Mouse (Mus musculus): ENCODE data around the gene Zbed4. TPM values are rescaled to one million over a fixed set of nuclear protein-coding genes. Genes with fewer than 3 reads are reported as not detected.
"Not testable (repeated sequence)": the region's sequence is repeated elsewhere in the genome, so short reads cannot be mapped to it uniquely, and the experiment has no call there.

Gene Zbed4
- total and polyA plus RNA-seq, 3 experiments: 53.2 to 57.9 TPM; not detected in 1

GRCm38 (mm10) chr15:88808121-88808520 lies 56.7 kb downstream of the Zbed4 start:
- Histone ChIP-seq H3K9me3 (replicated peaks; ENCODE audit: insufficient read depth, low read length) (no peaks in the 10 kb centered on the region), H3K9ac (ENCODE audit: control insufficient read depth, low read depth, low read length, poor library complexity, severe bottlenecking) (no peak overlapping the region), H3K27me3 (ENCODE audit: control insufficient read depth in 1 of 2, insufficient read depth in 2 of 2, low read length in 2 of 2) (no peaks in the 10 kb centered on the region), H3K4me1 (ENCODE audit: control insufficient read depth in 1 of 2, insufficient read depth in 2 of 2, low read length in 2 of 2) (0 out of 4 replicates have a peak, but pooled peaks cover 0 to under 1% of the 10 kb centered on the region in 2 experiments), H3K27ac (ENCODE audit: control insufficient read depth, low read depth, low read length) (no peak overlapping the region), H3K79me2 (ENCODE audit: control insufficient read depth, insufficient read depth, low read length, poor library complexity) (no peaks in the 10 kb centered on the region), H3K36me3 (ENCODE audit: control insufficient read depth in 1 of 2, insufficient read depth in 2 of 2, low read length in 2 of 2) (peaks cover 0 to 2% of the 10 kb centered on the region in 2 experiments; a peak in 2 of 4 replicates), H3K4me3 (ENCODE audit: control insufficient read depth in 1 of 2, insufficient read depth in 1 of 2, low read depth in 2 of 2, low read length in 2 of 2) (no peak overlapping the region)
- TF ChIP-seq ELF1 (IDR thresholded peaks at IDR 0.05; ENCODE audit: low read depth, low read length) (no peak), USF1 (IDR thresholded peaks at IDR 0.05; ENCODE audit: low read depth, low read length) (no peak), GABPA (IDR thresholded peaks at IDR 0.05; ENCODE audit: low read depth, low read length) (no peak), MAFK (IDR thresholded peaks at IDR 0.05; ENCODE audit: borderline replicate concordance, low read depth, low read length) (no peak)
- DNase-seq (ENCODE audit: low read depth, low spot score): no peak

GRCm38 (mm10) chr15:88810369-88810768 lies 58.9 kb downstream of the Zbed4 start:
- no peak overlapping the region for H3K9ac ChIP-seq (ENCODE audit: control insufficient read depth, low read depth, low read length, poor library complexity, severe bottlenecking)
- H3K4me3 ChIP-seq (ENCODE audit: control insufficient read depth in 1 of 2, insufficient read depth in 1 of 2, low read depth in 2 of 2, low read length in 2 of 2): no peak overlapping the region
- H3K4me1 ChIP-seq (ENCODE audit: control insufficient read depth in 1 of 2, insufficient read depth in 2 of 2, low read length in 2 of 2): no peaks in the 10 kb centered on the region
- no peaks in the 10 kb centered on the region for H3K27me3 ChIP-seq (ENCODE audit: control insufficient read depth in 1 of 2, insufficient read depth in 2 of 2, low read length in 2 of 2)
- TF ChIP-seq TCF12 (IDR thresholded peaks at IDR 0.05; ENCODE audit: low read depth, low read length) (no peak), POLR2AphosphoS5 (IDR thresholded peaks at IDR 0.05; ENCODE audit: borderline replicate concordance, low read depth, low read length) (no peak)
- H3K79me2 ChIP-seq (ENCODE audit: control insufficient read depth, insufficient read depth, low read length, poor library complexity): no peaks in the 10 kb centered on the region
- DNase-seq (ENCODE audit: low read depth, low spot score): no peak
- peaks cover 0 to 2% of the 10 kb centered on the region in 2 experiments; a peak in 2 of 4 replicates for H3K36me3 ChIP-seq (ENCODE audit: control insufficient read depth in 1 of 2, insufficient read depth in 2 of 2, low read length in 2 of 2)
- H3K9me3 ChIP-seq (replicated peaks; ENCODE audit: insufficient read depth, low read length): no peaks in the 10 kb centered on the region
- H3K27ac ChIP-seq (ENCODE audit: control insufficient read depth, low read depth, low read length): no peak overlapping the region

- H3K27me3 ChIP-seq (ENCODE audit: control insufficient read depth in 1 of 2, insufficient read depth in 2 of 2, low read length in 2 of 2): no peaks in the 10 kb centered on the region
- DNase-seq (ENCODE audit: low read depth, low spot score): no peak
- H3K4me3 ChIP-seq (ENCODE audit: control insufficient read depth in 1 of 2, insufficient read depth in 1 of 2, low read depth in 2 of 2, low read length in 2 of 2): no peak overlapping the region
- H3K27ac ChIP-seq (ENCODE audit: control insufficient read depth, low read depth, low read length): no peak overlapping the region
- H3K9me3 ChIP-seq (replicated peaks; ENCODE audit: insufficient read depth, low read length): no peaks in the 10 kb centered on the region
- H3K9ac ChIP-seq (ENCODE audit: control insufficient read depth, low read depth, low read length, poor library complexity, severe bottlenecking): no peak overlapping the region
- peaks cover 0 to 1% of the 10 kb centered on the region in 2 experiments; a peak in 2 of 4 replicates for H3K36me3 ChIP-seq (ENCODE audit: control insufficient read depth in 1 of 2, insufficient read depth in 2 of 2, low read length in 2 of 2)
- TF ChIP-seq JUND (IDR thresholded peaks at IDR 0.05; ENCODE audit: low read depth, low read length) (no peak), MYC (IDR thresholded peaks at IDR 0.05; ENCODE audit: low read depth, low read length) (no peak), TAL1 (IDR thresholded peaks at IDR 0.05; ENCODE audit: low read length) (no peak), BHLHE40 (IDR thresholded peaks at IDR 0.05; ENCODE audit: borderline replicate concordance, low read depth, low read length) (no peak), MAX (IDR thresholded peaks at IDR 0.05; ENCODE audit: low read length) (no peak), NRF1 (IDR thresholded peaks at IDR 0.05; ENCODE audit: insufficient read depth, low read depth, low read length, poor library complexity, severe bottlenecking) (no peak), CTCF (IDR thresholded peaks at IDR 0.05 in 2 of 3, conservative IDR thresholded peaks at IDR 0.05 in 1 of 3; ENCODE audit: control insufficient read depth in 1 of 3, insufficient read depth in 1 of 3, low read depth in 2 of 3, low read length in 3 of 3, poor library complexity in 1 of 3, severe bottlenecking in 1 of 3) (no peak), CHD1 (IDR thresholded peaks at IDR 0.05; ENCODE audit: low read depth, low read length) (no peak), SIN3A (IDR thresholded peaks at IDR 0.05; ENCODE audit: low read length) (no peak), SMC3 (IDR thresholded peaks at IDR 0.05; ENCODE audit: low read depth, low read length) (no peak), RCOR1 (IDR thresholded peaks at IDR 0.05; ENCODE audit: low read depth, low read length) (no peak), HCFC1 (IDR thresholded peaks at IDR 0.05; ENCODE audit: low read depth, low read length) (no peak)
- peaks cover 0 to under 1% of the 10 kb centered on the region in 2 experiments; a peak in 1 of 4 replicates for H3K4me1 ChIP-seq (ENCODE audit: control insufficient read depth in 1 of 2, insufficient read depth in 2 of 2, low read length in 2 of 2)
- no peaks in the 10 kb centered on the region; the same call in 1 of the 2 replicates for H3K79me2 ChIP-seq (ENCODE audit: control insufficient read depth, insufficient read depth, low read length, poor library complexity)
Observed at GRCm38 (mm10) chr15:88813262-88813661, 61.8 kb downstream of the Zbed4 start.

- H3K36me3 ChIP-seq (ENCODE audit: control insufficient read depth in 1 of 2, insufficient read depth in 2 of 2, low read length in 2 of 2): not testable (repeated sequence)
Observed at GRCm38 (mm10) chr15:88813873-88814272, 62.4 kb downstream of the Zbed4 start.

More at GRCm38 (mm10) chr15:88813873-88814272, 62.4 kb downstream of the Zbed4 start:
- not testable (repeated sequence) for H3K4me1 ChIP-seq (ENCODE audit: control insufficient read depth in 1 of 2, insufficient read depth in 2 of 2, low read length in 2 of 2); DNase-seq (ENCODE audit: low read depth, low spot score); H3K9ac ChIP-seq (ENCODE audit: control insufficient read depth, low read depth, low read length, poor library complexity, severe bottlenecking); H3K9me3 ChIP-seq (replicated peaks; ENCODE audit: insufficient read depth, low read length); H3K27me3 ChIP-seq (ENCODE audit: control insufficient read depth in 1 of 2, insufficient read depth in 2 of 2, low read length in 2 of 2); H3K79me2 ChIP-seq (ENCODE audit: control insufficient read depth, insufficient read depth, low read length, poor library complexity); H3K27ac ChIP-seq (ENCODE audit: control insufficient read depth, low read depth, low read length); H3K4me3 ChIP-seq (ENCODE audit: control insufficient read depth in 1 of 2, insufficient read depth in 1 of 2, low read depth in 2 of 2, low read length in 2 of 2)
